9 mouse cellular contexts compared by ENCODE assay signal in the genomic region with DNA sequence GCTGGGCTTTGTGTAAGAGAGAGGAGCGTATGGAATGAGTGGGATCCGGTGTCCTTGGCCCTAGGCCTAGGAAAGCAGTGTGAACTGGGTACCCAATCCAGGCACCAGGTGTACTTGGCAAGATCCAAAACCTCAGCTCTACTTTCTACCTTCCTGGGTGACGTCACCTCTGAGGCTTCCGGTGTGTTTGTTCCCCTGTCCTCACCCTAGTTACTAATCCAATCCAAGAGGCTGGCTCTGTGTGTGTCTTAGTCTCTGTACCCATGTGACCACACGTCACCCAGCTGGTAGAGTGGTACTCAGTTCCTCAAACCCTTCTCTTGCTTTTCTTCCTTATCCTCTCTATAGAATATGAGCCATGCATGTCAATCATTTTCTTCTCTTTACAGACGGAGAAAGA.
DNase-seq lines count a peak whose midpoint lies in the region; ATAC-seq and TF ChIP-seq lines count a peak whose summit lies in the region.
"Had no signal": no experiment of that assay in that cellular context is flagged by ENCODE, and none has a peak within 500 bp of the region (broad histone marks: within the 10 kb centered on the region; RNA-seq: fewer than 3 reads in every experiment).

No protein-coding gene starts in this region.

- intact Hi-C loops in heart, postnatal 14 days (cut with DNase I): no loop called here

- H3K4me3 ChIP-seq in heart, embryonic 13.5 days: no peak overlapping the region
- no peak overlapping the region for H3K4me3 ChIP-seq in midbrain, postnatal 0 days (ENCODE audit: low read depth, low read length)

- WGBS in heart, embryonic 13.5 days: 78% methylated on average over 6 of the region's 6 CpGs
- 85% methylated on average over 6 of the region's 6 CpGs for WGBS in midbrain, postnatal 0 days

- H3K36me3 ChIP-seq in heart, embryonic 13.5 days: no peaks in the 10 kb centered on the region
- H3K36me3 ChIP-seq in midbrain, postnatal 0 days (ENCODE audit: insufficient read depth, low read length): no peaks in the 10 kb centered on the region

- no peak overlapping the region; the same call in 1 of the 2 replicates for H3K9ac ChIP-seq in heart, embryonic 13.5 days
- no peak overlapping the region for H3K9ac ChIP-seq in midbrain, postnatal 0 days (replicated peaks; ENCODE audit: low read length, poor library complexity, severe bottlenecking)

- no peak for ATAC-seq in heart, embryonic 13.5 days (ENCODE audit: extremely low read depth, insufficient number of reproducible peaks, low FRiP score, low TSS enrichment)
- no peak for ATAC-seq in midbrain, postnatal 0 days (ENCODE audit: low FRiP score)

- peaks cover 74% of the 10 kb centered on the region for H3K4me1 ChIP-seq in heart, embryonic 13.5 days
- H3K4me1 ChIP-seq in midbrain, postnatal 0 days (ENCODE audit: insufficient read depth, low read length): no peaks in the 10 kb centered on the region

- H3K4me2 ChIP-seq in heart, embryonic 13.5 days: no peak overlapping the region
- H3K4me2 ChIP-seq in midbrain, postnatal 0 days (ENCODE audit: low read depth, low read length, poor library complexity, severe bottlenecking): no peak overlapping the region

- no peak for TF ChIP-seq CTCF in midbrain, postnatal 0 days (IDR thresholded peaks at IDR 0.05)

- H3K9me3 ChIP-seq in heart, embryonic 13.5 days: no peaks in the 10 kb centered on the region
- H3K9me3 ChIP-seq in midbrain, postnatal 0 days (ENCODE audit: low read length): no peaks in the 10 kb centered on the region

- no peak for DNase-seq in heart, postnatal 14 days
- peak; percentile 89 for DNase-seq in CD4-positive helper T cell, adult 2 months (ENCODE audit: low read depth, low spot score)
- peak; percentile 93 for DNase-seq in induced T-regulatory cell, adult 2 months (ENCODE audit: low read depth)
- DNase-seq in natural killer cell, adult 2 months (ENCODE audit: low spot score in 2 of 2): peak; percentile 59 to 86
- DNase-seq in midbrain, postnatal 0 days (ENCODE audit: low spot score): no peak
- no peak for DNase-seq in adrenal gland, adult 18-20 months (ENCODE audit: low spot score in 2 of 2)
- no peak for DNase-seq in urinary bladder, postnatal 14 days (ENCODE audit: low spot score)
- DNase-seq: adrenal gland, postnatal 25 days had no signal

- H3K27me3 ChIP-seq in heart, embryonic 13.5 days (replicated peaks): no peaks in the 10 kb centered on the region
- H3K27me3 ChIP-seq in midbrain, postnatal 0 days (ENCODE audit: insufficient read depth, low read length): no peaks in the 10 kb centered on the region

- peak overlapping the region; percentile 95 for H3K27ac ChIP-seq in heart, embryonic 13.5 days (replicated peaks)
- no peak overlapping the region for H3K27ac ChIP-seq in midbrain, postnatal 0 days (ENCODE audit: low read depth, low read length)

Comparison
In these comparisons a context has a peak if more than half of its experiments do, and no peak if none do; other contexts are left out.
1. DNase-seq: peak in CD4-positive helper T cell, adult 2 months (single experiment), induced T-regulatory cell, adult 2 months (single experiment) and natural killer cell, adult 2 months (2 of 2); none in heart, postnatal 14 days (0 of 2), midbrain, postnatal 0 days (single experiment), adrenal gland, adult 18-20 months (0 of 2) and urinary bladder, postnatal 14 days (single experiment).